Mouse (Mus musculus) midbrain, embryonic 11.5 days (tissue): ENCODE results near the gene 0610037L13Rik. TPM values are rescaled to one million over a fixed set of nuclear protein-coding genes. Genes with fewer than 3 reads are reported as not detected.

Experiments
- ATAC-seq: fragments of 200-750 bp; cut with Nextera tagmentation; 2 replicates; pipeline ENCODE4 v1.8.0; 2017; ENCODE audit warnings: moderate TSS enrichment, moderate library complexity; ENCODE audit not compliant: low FRiP score
- DNase-seq: peaks from one replicate; pipeline ENCODE4 v3.0.0; 2015; ENCODE audit warnings: low spot score; ENCODE audit errors: missing footprints
- H3K27ac ChIP-seq: fragments of 300-500 bp; sonication (generic); 2 replicates; pipeline ENCODE4 v1.5.1; 2014; ENCODE audit warnings: low read depth, low read length
- H3K27me3 ChIP-seq: fragments of 300-500 bp; sonication (generic); 2 replicates; pipeline ENCODE4 v1.6.1; 2014; ENCODE audit warnings: mild to moderate bottlenecking, low read length, moderate library complexity, mixed read lengths; ENCODE audit not compliant: control insufficient read depth, insufficient read depth
- H3K36me3 ChIP-seq: fragments of 300-500 bp; sonication (generic); 2 replicates; pipeline ENCODE4 v1.6.1; 2014; ENCODE audit warnings: mild to moderate bottlenecking, low read length, moderate library complexity, mixed read lengths; ENCODE audit not compliant: control insufficient read depth, insufficient read depth
- H3K4me1 ChIP-seq: fragments of 300-500 bp; sonication (generic); 2 replicates; pipeline ENCODE4 v1.6.1; 2014; ENCODE audit warnings: low read length; ENCODE audit not compliant: control insufficient read depth, insufficient read depth
- H3K4me2 ChIP-seq: fragments of 300-500 bp; sonication (generic); 2 replicates; pipeline ENCODE4 v1.6.1; 2014; ENCODE audit warnings: mild to moderate bottlenecking, moderate library complexity
- H3K4me3 ChIP-seq: fragments of 300-500 bp; sonication (generic); 2 replicates; pipeline ENCODE4 v1.5.1; 2014; ENCODE audit warnings: low read depth, low read length
- H3K9ac ChIP-seq: fragments of 300-500 bp; sonication (generic); 2 replicates; pipeline ENCODE4 v1.6.1; 2014; ENCODE audit warnings: low read length
- H3K9me3 ChIP-seq: fragments of 300-500 bp; sonication (generic); 2 replicates; pipeline ENCODE4 v1.6.1; 2016; ENCODE audit warnings: low read length; ENCODE audit not compliant: control insufficient read depth
- WGBS: fragments of 180-500 bp; shearing (Covaris S2); extraction: QIAGEN DNeasy Blood & Tissue Kit; methylation state at CpG from one replicate; pipeline ENCODE4 v1.1.7; 2014; 5-methylcytosine and 5-hydroxymethylcytosine counted together
- polyA plus RNA-seq: library from polyadenylated mRNA; unstranded; fragments of >200 nt; fragmentation: Nextera tagmentation; extraction: Ambion mirVana; gene quantifications from 2 replicates; pipeline ENCODE4 v1.2.1, GENCODE M21; 2014

The 0610037L13Rik gene
- polyA plus RNA-seq, 1 experiment from 2014 or later, result 130 TPM

DNA sequence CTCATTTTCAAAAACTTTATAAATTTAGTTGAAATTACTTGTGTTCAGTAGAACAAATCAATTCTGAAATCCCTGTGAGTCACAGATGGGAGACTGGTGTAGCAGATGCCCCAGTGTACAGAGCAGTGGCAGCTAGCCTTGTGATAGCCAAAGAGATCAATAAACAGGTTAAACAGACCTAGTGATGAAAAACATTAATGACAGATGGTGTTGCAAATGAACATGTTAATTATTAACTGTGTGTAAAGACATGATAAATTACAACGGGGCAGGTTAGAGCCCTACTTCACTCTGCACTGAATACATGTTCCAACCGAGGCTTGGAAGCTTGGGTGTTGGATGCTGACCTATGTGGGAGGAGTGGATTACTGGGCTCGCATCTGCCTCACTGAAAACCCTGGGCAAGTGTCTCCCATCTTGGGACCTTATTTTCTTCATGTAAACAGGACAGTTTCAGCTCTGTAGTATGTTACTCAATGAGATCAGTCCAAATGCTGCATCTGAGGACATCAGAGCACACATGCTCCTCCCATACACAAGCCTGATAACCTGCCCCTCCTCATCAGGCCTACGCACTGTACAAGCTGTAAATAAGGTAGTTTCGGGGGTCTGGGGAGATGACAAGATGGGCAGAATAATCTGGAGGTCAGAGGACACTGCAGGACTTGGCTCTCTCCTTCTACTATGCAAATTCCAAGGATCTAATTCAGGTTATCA lies 9.8 kb downstream of the 0610037L13Rik start:
- Histone ChIP-seq H3K36me3 (peaks cover 5% of the 10 kb centered on the region; the same call in 1 of the 2 replicates), H3K4me3 (no peak overlapping the region), H3K27ac (no peak overlapping the region), H3K27me3 (no peaks in the 10 kb centered on the region), H3K9me3 (no peaks in the 10 kb centered on the region), H3K9ac (no peak overlapping the region), H3K4me1 (no peaks in the 10 kb centered on the region), H3K4me2 (no peak overlapping the region)
- 90% methylated on average over 5 of the region's 5 CpGs for WGBS
- no peak for DNase-seq
- no peak for ATAC-seq

- no peaks in the 10 kb centered on the region for H3K27me3 ChIP-seq
- no peak overlapping the region for H3K4me3 ChIP-seq
- no peak overlapping the region for H3K4me2 ChIP-seq
- H3K4me1 ChIP-seq, result no peaks in the 10 kb centered on the region
- WGBS, result 92% methylated on average over 3 of the region's 3 CpGs
- H3K36me3 ChIP-seq, result peaks cover 5% of the 10 kb centered on the region; the same call in 1 of the 2 replicates
- DNase-seq (no peak), ATAC-seq (no peak)
- H3K9me3 ChIP-seq, result no peaks in the 10 kb centered on the region
- H3K9ac ChIP-seq, result no peak overlapping the region
- H3K27ac ChIP-seq, result no peak overlapping the region
Measured at GRCm38 (mm10) chr4:107900206-107900605, 10.6 kb downstream of the 0610037L13Rik start.

DNA sequence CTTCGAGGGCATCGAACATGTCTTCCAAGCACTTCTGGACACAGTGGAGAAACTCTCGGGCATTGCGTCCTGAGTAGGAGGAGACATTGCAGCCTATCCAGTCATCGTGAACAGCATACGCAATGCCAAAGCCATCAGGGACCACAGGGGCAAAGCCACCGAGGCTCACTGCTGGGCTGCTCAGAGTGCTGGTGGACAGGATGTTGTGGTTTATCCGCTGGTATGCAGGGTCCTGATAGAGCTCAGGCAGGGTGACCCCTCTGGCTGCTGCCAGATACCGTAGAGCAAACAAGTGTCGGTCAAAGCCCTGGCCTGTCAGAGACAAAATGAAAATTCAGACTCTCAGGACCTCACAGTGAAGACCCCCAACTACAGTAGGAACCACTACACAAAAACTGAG lies 14.6 kb downstream of the 0610037L13Rik start:
- Histone ChIP-seq H3K36me3 (0 out of 2 replicates have a peak, but pooled peaks cover 5% of the 10 kb centered on the region), H3K27ac (no peak overlapping the region), H3K9me3 (no peaks in the 10 kb centered on the region), H3K4me1 (no peaks in the 10 kb centered on the region), H3K9ac (no peak overlapping the region), H3K27me3 (no peaks in the 10 kb centered on the region), H3K4me2 (no peak overlapping the region), H3K4me3 (no peak overlapping the region)
- DNase-seq (no peak), ATAC-seq (no peak)
- 95% methylated on average over 10 of the region's 10 CpGs for WGBS

GRCm38 (mm10) chr4:107906561-107906960 lies 16.9 kb downstream of the 0610037L13Rik start:
- Histone ChIP-seq H3K9me3 (no peaks in the 10 kb centered on the region), H3K27me3 (no peaks in the 10 kb centered on the region), H3K4me3 (no peak overlapping the region), H3K27ac (no peak overlapping the region), H3K4me1 (no peaks in the 10 kb centered on the region), H3K4me2 (no peak overlapping the region), H3K36me3 (0 out of 2 replicates have a peak, but pooled peaks cover 5% of the 10 kb centered on the region), H3K9ac (no peak overlapping the region)
- no peak for DNase-seq
- WGBS, result 94% methylated on average over 9 of the region's 9 CpGs
- no peak for ATAC-seq

GRCm38 (mm10) chr4:107910020-107910419 lies 20.4 kb downstream of the 0610037L13Rik start:
- Histone ChIP-seq H3K9me3 (no peaks in the 10 kb centered on the region), H3K27me3 (no peaks in the 10 kb centered on the region), H3K9ac (no peak overlapping the region), H3K36me3 (peaks cover 5% of the 10 kb centered on the region; the same call in 1 of the 2 replicates), H3K27ac (no peak overlapping the region), H3K4me2 (no peak overlapping the region), H3K4me1 (no peaks in the 10 kb centered on the region), H3K4me3 (no peak overlapping the region)
- WGBS, result 93% methylated on average over 4 of the region's 4 CpGs
- ATAC-seq, result no peak
- DNase-seq, result no peak

- 96% methylated on average over 2 of the region's 2 CpGs for WGBS
Measured at GRCm38 (mm10) chr4:107920336-107920735, 30.7 kb downstream of the 0610037L13Rik start.

DNA sequence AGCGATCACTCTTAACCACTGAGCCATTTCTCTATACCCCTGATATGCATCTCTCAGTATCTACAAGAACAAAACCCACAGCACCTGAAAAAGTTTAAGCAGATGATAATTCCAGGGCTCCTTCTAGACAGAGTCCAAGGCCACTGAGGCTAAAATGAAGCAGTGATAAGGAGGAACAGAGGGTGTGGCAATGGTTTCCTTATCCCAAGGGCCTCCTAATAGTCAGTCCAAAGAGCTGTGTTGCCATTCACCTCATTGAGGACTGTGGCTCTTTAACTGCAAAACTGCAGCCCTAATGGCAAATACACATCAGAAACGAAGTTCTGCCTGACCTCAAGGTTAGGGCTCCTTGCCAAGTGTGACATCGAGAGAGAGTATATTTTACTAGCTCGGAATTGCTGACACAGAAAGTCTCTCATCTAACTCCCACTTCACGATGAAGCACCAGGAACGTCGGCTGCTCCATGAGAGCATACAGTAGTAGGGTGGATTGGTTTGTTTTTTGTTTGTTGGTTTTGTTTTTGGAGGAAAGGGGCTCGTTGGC lies 31.6 kb downstream of the 0610037L13Rik start:
- Histone ChIP-seq H3K36me3 (no peaks in the 10 kb centered on the region), H3K4me1 (peaks cover 13% of the 10 kb centered on the region), H3K27me3 (no peaks in the 10 kb centered on the region), H3K27ac (no peak overlapping the region), H3K9me3 (no peaks in the 10 kb centered on the region), H3K9ac (no peak overlapping the region), H3K4me2 (no peak overlapping the region), H3K4me3 (no peak overlapping the region)
- ATAC-seq (no peak), DNase-seq (no peak)
- 89% methylated on average over 8 of the region's 8 CpGs for WGBS

More at GRCm38 (mm10) chr4:107920336-107920735, 30.7 kb downstream of the 0610037L13Rik start:
- Histone ChIP-seq H3K9me3 (no peaks in the 10 kb centered on the region), H3K4me3 (no peak overlapping the region), H3K4me1 (peaks cover 13% of the 10 kb centered on the region), H3K27me3 (no peaks in the 10 kb centered on the region), H3K27ac (no peak overlapping the region), H3K36me3 (no peaks in the 10 kb centered on the region), H3K9ac (no peak overlapping the region), H3K4me2 (no peak overlapping the region)
- ATAC-seq (no peak), DNase-seq (no peak)

- no peak for ATAC-seq
Measured at GRCm38 (mm10) chr4:107921952-107922351, 32.3 kb downstream of the 0610037L13Rik start.

DNA sequence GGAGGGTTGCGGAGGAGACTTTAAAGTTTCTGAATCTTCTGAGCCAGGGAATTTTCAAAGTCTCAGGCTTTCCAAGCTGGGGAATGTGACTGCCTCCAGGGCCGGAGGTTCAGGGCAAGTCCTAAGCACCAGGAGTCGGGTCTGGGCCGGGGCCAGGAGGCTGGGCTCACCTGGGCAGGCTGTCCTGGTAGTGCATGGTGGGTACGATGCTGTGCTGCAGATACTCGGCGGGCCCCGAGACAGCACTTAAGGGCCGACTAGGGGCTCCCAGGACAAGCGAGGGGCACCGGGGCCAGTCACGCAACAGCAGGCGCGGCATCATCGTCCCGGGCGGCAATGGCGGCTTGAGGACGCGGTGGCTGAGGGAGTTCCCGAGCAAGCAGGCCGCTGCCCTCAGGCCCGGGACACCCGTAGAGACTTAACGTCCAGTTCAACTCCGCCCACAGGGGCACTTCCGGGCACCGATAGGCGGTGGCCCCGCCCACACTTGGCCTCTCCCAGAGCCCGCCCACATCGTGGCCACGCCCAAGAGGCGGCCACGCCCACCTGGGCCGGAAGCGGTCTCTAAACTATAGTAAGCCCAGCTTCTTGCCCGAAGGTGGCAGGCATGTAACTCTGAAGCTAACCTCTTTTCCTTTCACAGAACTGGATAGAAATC lies 33.7 kb downstream of the 0610037L13Rik start, which contains the start of gene Cpt2:
Gene Cpt2, minus strand, starts transcription at position 466 of the 658 bp plus-strand sequence.
- Histone ChIP-seq H3K4me3 (peak within 1 kb of the TSS; percentile 74), H3K9ac (peak within 1 kb of the TSS; percentile 88), H3K4me1 (peaks cover 13% of the 10 kb centered on the region), H3K36me3 (no peaks in the 10 kb centered on the region), H3K4me2 (peak within 1 kb of the TSS; percentile 88), H3K9me3 (no peaks in the 10 kb centered on the region), H3K27ac (peak within 1 kb of the TSS; percentile 25; the same call in 1 of the 2 replicates), H3K27me3 (no peaks in the 10 kb centered on the region)
- ATAC-seq (peak; percentile 98), DNase-seq (peak; percentile 100)
- 2% methylated on average over 38 of the region's 38 CpGs for WGBS

More at GRCm38 (mm10) chr4:107921952-107922351, 32.3 kb downstream of the 0610037L13Rik start:
- Histone ChIP-seq H3K4me1 (peaks cover 13% of the 10 kb centered on the region), H3K4me2 (no peak overlapping the region; the same call in 1 of the 2 replicates), H3K9ac (no peak overlapping the region; the same call in 1 of the 2 replicates), H3K27ac (no peak overlapping the region), H3K9me3 (no peaks in the 10 kb centered on the region), H3K36me3 (no peaks in the 10 kb centered on the region), H3K4me3 (no peak overlapping the region), H3K27me3 (no peaks in the 10 kb centered on the region)
- WGBS, result 67% methylated on average over 4 of the region's 4 CpGs
- no peak for DNase-seq
